Mouse (Mus musculus): ENCODE data around the gene Grxcr1. TPM values are rescaled to one million over a fixed set of nuclear protein-coding genes. Genes with fewer than 3 reads are reported as not detected.
A peak's percentile ranks its signal among the peaks of the same experiment; 100 is the strongest.

Grxcr1 gene
- not detected in 2 replicates for polyA plus RNA-seq (2015; fragmentation: Nextera tagmentation; extraction: Ambion mirVana)

DNA sequence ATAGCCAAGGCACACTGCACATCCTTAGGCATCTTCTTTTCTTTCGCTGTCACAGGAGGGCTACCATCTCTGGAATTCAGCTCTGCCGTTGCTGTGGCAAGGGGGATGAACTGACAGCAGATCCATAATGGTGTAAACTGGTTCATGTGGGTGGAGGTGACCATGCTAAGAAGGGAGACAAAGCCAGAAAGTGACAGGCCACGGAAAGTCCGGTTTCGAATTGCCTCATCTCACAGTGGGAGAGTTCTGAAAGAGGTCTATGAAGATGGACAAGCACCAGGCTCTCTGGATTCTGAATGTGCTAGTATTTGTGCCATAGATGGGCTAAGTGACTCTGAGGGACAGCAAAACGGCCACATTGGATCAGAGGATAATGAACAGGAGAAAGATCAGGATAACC, at the start of gene Grxcr1:
Gene Grxcr1, plus strand, starts transcription at position 92 of the 400 bp plus-strand sequence.
- Histone ChIP-seq H3K9ac (no peak within 1 kb of the TSS), H3K4me3 (no peak within 1 kb of the TSS), H3K36me3 (replicated peaks) (no peaks in the 10 kb centered on the region), H3K4me1 (no peaks in the 10 kb centered on the region), H3K4me2 (no peak within 1 kb of the TSS), H3K27ac (no peak within 1 kb of the TSS), H3K27me3 (replicated peaks) (no peaks in the 10 kb centered on the region), H3K9me3 (no peaks in the 10 kb centered on the region)
- no peak for ATAC-seq (replicated peaks)
- WGBS = 82% methylated on average over 6 of the region's 6 CpGs

DNA sequence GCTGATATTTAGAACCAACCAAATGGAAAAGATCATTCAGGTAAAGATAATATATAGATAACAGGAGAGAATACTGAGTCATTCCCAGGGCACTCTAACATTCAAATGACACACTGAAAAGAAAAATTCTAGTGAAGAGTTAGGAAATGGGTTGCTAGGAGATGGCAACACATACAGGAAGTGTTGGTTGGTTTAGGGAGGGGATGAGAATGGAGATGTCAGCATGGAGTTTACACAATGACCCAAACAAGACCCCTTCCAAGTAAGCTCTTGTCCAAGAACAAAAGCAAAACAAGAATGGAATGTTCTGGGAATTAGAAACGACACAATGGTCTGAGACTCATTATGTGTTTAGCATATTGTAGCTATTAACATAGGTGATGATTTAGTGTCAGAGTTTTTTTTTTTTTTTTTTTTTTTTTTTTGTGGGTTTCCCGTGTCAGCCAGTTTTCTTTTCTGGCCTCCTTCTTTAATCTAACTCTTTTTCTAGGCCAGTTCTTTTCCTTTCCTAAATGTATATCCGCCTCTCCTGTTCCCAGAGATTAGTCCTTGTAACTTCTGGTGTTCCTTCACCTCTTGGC, 49.6 kb upstream of the Grxcr1 start:
- Histone ChIP-seq H3K36me3 (replicated peaks) (no peaks in the 10 kb centered on the region), H3K9me3 (no peaks in the 10 kb centered on the region), H3K9ac (no peak overlapping the region), H3K27ac (no peak overlapping the region), H3K4me1 (no peaks in the 10 kb centered on the region), H3K4me2 (no peak overlapping the region), H3K4me3 (no peak overlapping the region), H3K27me3 (replicated peaks) (no peaks in the 10 kb centered on the region)
- 41% methylated on average over 3 of the region's 3 CpGs for WGBS
- ATAC-seq (replicated peaks) = no peak

DNA sequence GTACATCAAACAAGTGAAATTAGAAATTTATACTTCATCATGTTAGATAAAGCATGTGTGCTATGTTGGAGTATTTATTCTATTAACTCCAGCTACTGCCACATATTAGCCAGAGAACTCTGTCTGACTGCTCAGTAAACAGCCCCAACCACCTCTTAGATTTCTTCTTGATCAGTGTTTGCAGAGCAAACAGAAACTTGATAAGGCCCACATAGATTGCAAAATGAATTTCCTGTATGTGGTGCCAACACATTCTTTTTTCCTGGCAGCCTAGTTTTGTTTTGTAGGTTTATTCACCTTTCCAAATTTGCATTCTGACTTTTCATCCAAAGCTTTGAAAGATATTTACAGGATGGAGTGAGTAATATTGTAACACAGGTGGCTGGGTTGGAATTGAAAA, 41.2 kb upstream of the Grxcr1 start:
- ATAC-seq (replicated peaks) = no peak
- no peaks in the 10 kb centered on the region for H3K9me3 ChIP-seq
- no peak overlapping the region for H3K4me2 ChIP-seq
- no peaks in the 10 kb centered on the region for H3K36me3 ChIP-seq (replicated peaks)
- H3K4me3 ChIP-seq = no peak overlapping the region
- no peak overlapping the region for H3K27ac ChIP-seq
- H3K9ac ChIP-seq = no peak overlapping the region
- H3K4me1 ChIP-seq = no peaks in the 10 kb centered on the region
- no peaks in the 10 kb centered on the region for H3K27me3 ChIP-seq (replicated peaks)

DNA sequence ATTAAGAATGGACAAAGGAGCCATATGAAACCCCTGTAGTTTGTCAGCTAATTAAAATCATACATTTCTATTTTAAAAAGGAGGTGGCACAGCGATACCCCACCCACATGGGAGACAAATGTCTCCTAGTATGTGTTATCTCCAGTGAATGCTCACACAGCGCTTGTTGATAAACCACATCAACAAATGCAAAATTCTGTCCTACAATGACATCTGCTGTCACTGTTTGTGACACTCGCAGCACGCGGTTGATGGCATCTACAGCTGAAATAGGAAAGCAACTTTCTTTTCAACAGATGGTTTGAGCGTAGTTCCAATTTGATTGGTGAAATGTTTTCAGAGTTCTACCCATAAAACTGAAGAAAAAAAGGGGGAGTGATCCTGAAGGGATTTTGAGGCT, 29.0 kb upstream of the Grxcr1 start:
- H3K27me3 ChIP-seq (replicated peaks) = 0 out of 2 replicates have a peak, but pooled peaks cover 4% of the 10 kb centered on the region
- H3K4me2 ChIP-seq = no peak overlapping the region
- H3K27ac ChIP-seq = no peak overlapping the region
- H3K9ac ChIP-seq = no peak overlapping the region
- no peaks in the 10 kb centered on the region for H3K36me3 ChIP-seq (replicated peaks)
- no peak for ATAC-seq (replicated peaks)
- no peaks in the 10 kb centered on the region for H3K4me1 ChIP-seq
- no peak overlapping the region for H3K4me3 ChIP-seq
- WGBS = 92% methylated on average over 6 of the region's 6 CpGs
- no peaks in the 10 kb centered on the region for H3K9me3 ChIP-seq

DNA sequence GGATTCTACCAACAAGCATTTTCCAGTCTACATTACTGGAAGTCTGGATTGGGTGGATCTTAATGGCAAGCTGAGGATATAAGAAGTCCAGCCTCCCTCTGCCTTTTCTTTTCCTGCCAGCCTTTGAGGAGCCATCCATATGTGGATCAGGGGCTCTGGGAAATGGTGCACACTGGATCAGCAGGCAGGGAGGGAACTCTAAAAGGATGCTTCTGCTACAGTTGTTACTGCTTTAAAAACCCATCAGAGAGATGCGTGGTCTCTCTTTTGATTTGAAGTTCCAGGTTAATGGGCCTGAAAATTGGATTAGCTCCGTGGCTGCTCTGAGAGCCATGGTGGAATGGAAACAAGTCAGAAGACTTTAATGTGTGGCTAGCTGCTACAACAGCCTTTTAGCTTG, 27.7 kb upstream of the Grxcr1 start:
- 0 out of 2 replicates have a peak, but pooled peaks cover 4% of the 10 kb centered on the region for H3K27me3 ChIP-seq (replicated peaks)
- no peak overlapping the region for H3K9ac ChIP-seq
- no peak overlapping the region for H3K4me2 ChIP-seq
- no peak for ATAC-seq (replicated peaks)
- H3K4me1 ChIP-seq = no peaks in the 10 kb centered on the region
- no peaks in the 10 kb centered on the region for H3K36me3 ChIP-seq (replicated peaks)
- WGBS = 7% methylated on average over 2 of the region's 2 CpGs
- H3K27ac ChIP-seq = no peak overlapping the region
- H3K9me3 ChIP-seq = no peaks in the 10 kb centered on the region
- H3K4me3 ChIP-seq = no peak overlapping the region

DNA sequence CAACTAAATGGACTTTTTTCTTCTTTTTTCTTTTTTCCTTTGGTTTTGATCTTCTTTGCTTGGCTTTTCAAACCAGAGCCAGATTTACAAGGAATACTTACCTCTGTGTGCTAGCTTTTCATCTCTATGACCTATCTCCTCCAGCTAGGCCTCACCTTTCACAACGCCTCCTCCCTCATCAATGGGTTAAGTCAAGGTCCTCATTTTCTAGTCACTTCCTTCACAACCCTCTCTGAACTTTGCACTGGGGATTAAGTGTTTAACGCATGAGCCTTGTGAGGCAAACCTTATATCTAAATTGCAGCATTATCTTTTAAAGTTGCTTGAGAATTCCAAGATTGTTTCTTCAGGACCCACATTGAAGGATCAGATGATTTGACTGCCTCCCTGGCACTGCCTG, 27.2 kb upstream of the Grxcr1 start:
- 40% methylated on average over 2 of the region's 2 CpGs for WGBS
- no peak overlapping the region for H3K4me2 ChIP-seq
- H3K9ac ChIP-seq = no peak overlapping the region
- 0 out of 2 replicates have a peak, but pooled peaks cover 4% of the 10 kb centered on the region for H3K27me3 ChIP-seq (replicated peaks)
- H3K9me3 ChIP-seq = no peaks in the 10 kb centered on the region
- H3K4me3 ChIP-seq = no peak overlapping the region
- no peaks in the 10 kb centered on the region for H3K4me1 ChIP-seq
- no peaks in the 10 kb centered on the region for H3K36me3 ChIP-seq (replicated peaks)
- no peak overlapping the region for H3K27ac ChIP-seq
- no peak for ATAC-seq (replicated peaks)

DNA sequence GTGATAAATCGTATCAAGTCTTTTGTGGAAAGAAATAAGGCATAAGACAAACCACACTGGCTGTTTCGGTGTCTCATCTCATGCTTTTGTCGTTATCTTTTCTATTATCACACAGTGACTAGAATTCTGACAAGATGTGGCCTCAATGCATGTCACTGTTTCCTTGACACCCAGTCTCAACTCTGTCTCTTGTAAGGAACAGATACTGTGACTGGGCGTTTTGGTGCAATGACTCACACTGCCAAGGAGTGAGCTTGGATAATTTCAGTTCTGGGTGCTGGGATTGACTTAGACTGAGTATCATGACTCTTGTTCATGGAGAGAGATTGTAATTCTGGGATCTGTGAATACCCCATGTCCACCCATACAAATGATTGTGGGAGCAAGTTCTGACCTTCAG, 24.6 kb upstream of the Grxcr1 start:
- Histone ChIP-seq H3K4me1 (no peaks in the 10 kb centered on the region), H3K4me3 (no peak overlapping the region), H3K27me3 (replicated peaks) (no peaks in the 10 kb centered on the region), H3K9ac (no peak overlapping the region), H3K36me3 (replicated peaks) (no peaks in the 10 kb centered on the region), H3K9me3 (no peaks in the 10 kb centered on the region), H3K4me2 (no peak overlapping the region), H3K27ac (no peak overlapping the region)
- ATAC-seq (replicated peaks) = no peak
- WGBS = 86% methylated on average over 4 of the region's 4 CpGs

DNA sequence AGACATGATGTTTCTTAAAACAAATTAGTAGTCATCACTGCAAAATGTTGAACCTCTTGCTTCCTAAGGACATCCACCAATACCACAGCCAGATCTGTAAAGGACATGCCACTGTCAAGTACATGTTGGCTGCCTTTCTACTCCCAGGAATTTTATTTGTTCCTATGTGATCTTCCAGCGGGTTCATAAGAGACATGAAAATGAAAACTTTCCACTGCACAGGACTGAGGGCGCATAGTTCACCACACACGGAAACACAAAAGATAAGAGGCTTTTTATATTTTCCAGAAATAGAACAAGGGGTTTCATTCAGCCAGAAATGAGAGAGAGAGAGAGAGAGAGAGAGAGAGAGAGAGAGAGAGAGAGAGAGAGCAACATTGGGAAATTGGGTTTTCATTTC, 20.1 kb upstream of the Grxcr1 start:
- WGBS = 73% methylated on average over 3 of the region's 3 CpGs
- no peak overlapping the region for H3K27ac ChIP-seq
- H3K4me2 ChIP-seq = no peak overlapping the region

DNA sequence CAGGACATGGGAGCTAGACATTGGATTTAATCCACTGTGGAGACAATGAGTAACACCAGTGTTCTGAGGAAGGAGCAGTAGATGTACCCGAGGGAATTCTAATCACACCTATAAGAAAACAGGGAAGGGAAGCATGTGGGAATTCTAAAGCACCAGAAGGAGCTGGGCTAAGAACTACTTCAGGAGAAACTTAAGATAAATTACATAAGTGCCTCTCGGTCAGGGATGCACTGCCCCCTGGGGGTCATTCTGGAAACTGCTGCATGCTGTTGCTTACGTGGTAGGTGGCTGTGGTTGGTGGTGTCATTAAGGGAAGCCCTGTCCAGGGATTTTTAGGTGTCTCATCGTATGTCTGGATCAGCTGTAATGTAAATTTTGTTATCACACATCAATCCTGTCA, 19.0 kb upstream of the Grxcr1 start:
- no peaks in the 10 kb centered on the region for H3K9me3 ChIP-seq
- 20% methylated on average over 4 of the region's 4 CpGs for WGBS
- no peak overlapping the region for H3K4me3 ChIP-seq
- no peak overlapping the region for H3K4me2 ChIP-seq
- ATAC-seq (replicated peaks) = 0 out of 2 replicates have a peak, but pooled peaks have one; percentile 33
- no peak overlapping the region for H3K27ac ChIP-seq
- no peaks in the 10 kb centered on the region for H3K4me1 ChIP-seq
- no peaks in the 10 kb centered on the region for H3K27me3 ChIP-seq (replicated peaks)
- H3K9ac ChIP-seq = no peak overlapping the region
- no peaks in the 10 kb centered on the region for H3K36me3 ChIP-seq (replicated peaks)

More for the DNA sequence above, 20.1 kb upstream of the Grxcr1 start:
- no peaks in the 10 kb centered on the region for H3K4me1 ChIP-seq
- no peaks in the 10 kb centered on the region for H3K36me3 ChIP-seq (replicated peaks)
- H3K27me3 ChIP-seq (replicated peaks) = no peaks in the 10 kb centered on the region
- H3K4me3 ChIP-seq = no peak overlapping the region
- no peaks in the 10 kb centered on the region for H3K9me3 ChIP-seq
- H3K9ac ChIP-seq = no peak overlapping the region
- no peak for ATAC-seq (replicated peaks)

DNA sequence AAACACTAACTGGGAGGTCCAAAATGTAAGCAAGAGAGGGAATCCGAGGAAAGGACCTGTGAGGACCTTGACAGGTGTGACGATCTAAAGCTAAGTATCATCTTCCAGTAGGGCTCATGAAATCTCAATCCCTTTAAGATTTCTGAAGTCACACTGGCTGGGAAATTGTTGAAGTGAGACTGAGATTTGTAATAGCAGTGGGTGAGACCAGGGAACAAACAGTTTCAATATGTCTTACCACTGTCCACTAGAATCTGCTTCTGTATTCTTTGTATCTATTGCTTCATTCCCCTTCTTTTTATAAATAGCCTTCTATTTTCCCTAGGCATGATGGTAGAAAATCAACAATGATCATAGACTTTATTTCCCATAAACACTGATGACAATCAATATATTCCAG, 10.8 kb upstream of the Grxcr1 start:
- no peaks in the 10 kb centered on the region for H3K9me3 ChIP-seq
- H3K4me3 ChIP-seq = no peak overlapping the region
- H3K27ac ChIP-seq = no peak overlapping the region
- no peak overlapping the region for H3K9ac ChIP-seq
- H3K36me3 ChIP-seq (replicated peaks) = no peaks in the 10 kb centered on the region
- 85% methylated on average over 2 of the region's 2 CpGs for WGBS
- no peaks in the 10 kb centered on the region for H3K4me1 ChIP-seq
- no peak for ATAC-seq (replicated peaks)
- no peak overlapping the region for H3K4me2 ChIP-seq
- H3K27me3 ChIP-seq (replicated peaks) = no peaks in the 10 kb centered on the region

DNA sequence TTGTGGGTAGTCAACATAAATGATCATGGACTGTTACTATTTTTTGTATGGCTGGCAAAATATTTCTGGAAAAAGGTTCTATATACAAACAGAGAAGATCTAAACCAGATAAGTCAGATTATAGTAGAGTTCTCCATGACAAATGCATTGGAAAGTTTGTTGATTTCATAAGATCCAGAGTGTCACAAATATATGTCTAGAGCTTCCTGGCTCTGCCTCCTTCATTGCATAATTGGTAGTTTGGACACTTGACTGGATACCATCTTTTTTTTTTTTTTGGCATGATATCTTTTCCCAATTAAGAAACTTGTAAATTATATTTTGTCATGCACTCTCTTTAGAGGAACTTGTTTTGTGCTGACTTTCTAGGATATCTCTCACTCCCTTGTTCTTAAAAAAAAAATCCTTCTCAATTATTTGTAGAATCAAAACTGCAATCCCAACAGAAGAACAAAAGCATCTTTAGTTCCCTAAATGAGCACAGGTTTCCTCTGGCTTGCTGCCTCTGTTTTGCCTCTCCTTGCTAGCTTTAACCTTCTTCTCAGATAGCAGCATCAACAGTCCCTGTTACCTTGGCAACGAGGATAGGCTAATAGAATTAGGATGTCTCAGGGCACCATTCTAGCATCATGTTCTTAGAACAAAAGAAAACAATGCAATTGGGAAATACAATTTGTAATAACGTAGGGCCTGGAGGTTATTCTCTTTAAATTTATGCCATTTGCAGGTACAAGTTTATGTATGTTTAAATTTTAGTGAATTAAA, 4.8 kb upstream of the Grxcr1 start:
- Histone ChIP-seq H3K9me3 (no peaks in the 10 kb centered on the region), H3K36me3 (replicated peaks) (no peaks in the 10 kb centered on the region), H3K27me3 (replicated peaks) (no peaks in the 10 kb centered on the region), H3K27ac (no peak overlapping the region), H3K4me3 (no peak overlapping the region), H3K4me1 (no peaks in the 10 kb centered on the region), H3K9ac (no peak overlapping the region), H3K4me2 (no peak overlapping the region)
- WGBS = 35% methylated on average over 2 of the region's 2 CpGs
- ATAC-seq (replicated peaks) = peak; percentile 86; the same call in 1 of the 2 replicates

DNA sequence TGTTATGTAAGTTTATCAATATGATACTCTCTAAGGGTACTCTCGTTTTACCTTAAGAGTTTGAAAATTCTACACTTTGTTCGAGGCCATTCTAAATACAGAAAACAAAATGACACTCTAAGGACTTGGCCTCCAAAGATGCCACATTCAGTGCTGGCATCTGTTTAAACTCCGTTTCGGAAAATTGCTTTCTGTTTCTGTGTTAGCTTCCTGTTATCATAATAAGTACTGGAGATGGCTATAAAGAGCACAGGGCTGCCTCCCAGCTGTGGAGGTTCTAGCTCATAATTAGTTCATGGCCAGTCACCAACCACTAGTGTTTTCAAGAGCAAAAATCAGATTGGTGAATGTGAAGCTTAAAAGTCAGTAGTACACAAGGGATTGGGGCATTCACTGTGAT, 4.2 kb upstream of the Grxcr1 start:
- H3K4me1 ChIP-seq = no peaks in the 10 kb centered on the region
- no peak overlapping the region for H3K27ac ChIP-seq
- no peaks in the 10 kb centered on the region for H3K9me3 ChIP-seq
- H3K27me3 ChIP-seq (replicated peaks) = no peaks in the 10 kb centered on the region
- H3K4me2 ChIP-seq = no peak overlapping the region
- 68% methylated on average over 4 of the region's 4 CpGs for WGBS
- 0 out of 2 replicates have a peak, but pooled peaks have one; percentile 14 for ATAC-seq (replicated peaks)
- H3K36me3 ChIP-seq (replicated peaks) = no peaks in the 10 kb centered on the region
- H3K9ac ChIP-seq = no peak overlapping the region
- no peak overlapping the region for H3K4me3 ChIP-seq

DNA sequence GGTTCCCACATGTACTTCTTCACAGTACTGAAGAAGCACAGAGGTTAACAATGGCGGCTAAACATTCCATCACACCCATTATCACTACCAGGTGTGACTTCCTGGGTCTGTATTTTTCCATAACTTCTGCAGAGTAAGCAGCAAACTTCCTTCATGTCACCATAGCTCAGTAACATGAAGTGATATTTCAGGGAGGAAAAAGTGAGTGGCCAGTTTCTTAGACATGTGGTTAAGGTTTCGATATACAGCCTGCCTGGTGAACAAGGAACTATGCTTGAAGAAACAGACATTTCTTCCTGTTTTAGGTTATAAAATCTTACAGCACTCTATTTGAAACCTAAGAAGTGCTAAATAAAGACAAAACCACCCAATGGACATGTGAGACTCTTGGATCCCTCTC, 1.7 kb downstream of the Grxcr1 start:
- no peak overlapping the region for H3K4me2 ChIP-seq
- no peaks in the 10 kb centered on the region for H3K4me1 ChIP-seq
- WGBS = 95% methylated on average over 2 of the region's 2 CpGs
- no peak overlapping the region for H3K27ac ChIP-seq
- no peak overlapping the region for H3K9ac ChIP-seq
- no peaks in the 10 kb centered on the region for H3K9me3 ChIP-seq
- no peaks in the 10 kb centered on the region for H3K27me3 ChIP-seq (replicated peaks)
- ATAC-seq (replicated peaks) = no peak
- no peaks in the 10 kb centered on the region for H3K36me3 ChIP-seq (replicated peaks)
- no peak overlapping the region for H3K4me3 ChIP-seq
